Mouse (Mus musculus) CD4-positive helper T cell, adult 2 months (primary cell): ENCODE results near the gene Tfpi.

Experiments used
- DNase-seq: peaks from one replicate; pipeline ENCODE4 v3.0.0-alpha.2; 2012; ENCODE audit warnings: low read depth, missing footprints, low spot score

Gene Tfpi

GRCm38 (mm10) chr2:84476577-84476976 lies at the start of gene Tfpi:
Tfpi (minus strand) TSS chr2:84476775.
- no peak for DNase-seq

- DNase-seq: no peak
Observed at GRCm38 (mm10) chr2:84526221-84526620, 49.6 kb upstream of the Tfpi start.

DNA sequence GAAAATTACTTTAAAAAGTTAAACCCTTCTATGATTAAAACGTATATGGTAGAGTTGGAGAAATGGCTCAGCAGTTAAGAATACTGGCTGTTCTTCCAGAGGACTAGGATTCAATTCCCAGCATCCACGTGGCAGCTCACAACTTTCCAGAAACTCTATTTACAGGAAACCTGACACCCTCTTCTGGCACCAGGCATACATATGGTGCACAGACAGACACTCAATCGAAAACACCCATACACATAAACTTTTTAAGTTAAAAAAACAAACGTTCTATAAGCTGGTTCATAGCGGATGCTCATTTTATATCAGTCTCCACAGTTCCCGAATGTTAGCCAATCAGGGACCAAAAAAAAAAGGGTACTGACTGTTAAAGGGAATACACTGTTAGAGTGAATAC lies 49.2 kb upstream of the Tfpi start:
- no peak for DNase-seq

- DNase-seq: no peak
Observed at GRCm38 (mm10) chr2:84525047-84525446, 48.5 kb upstream of the Tfpi start.

GRCm38 (mm10) chr2:84523994-84524393 lies 47.4 kb upstream of the Tfpi start:
- DNase-seq: no peak

DNA sequence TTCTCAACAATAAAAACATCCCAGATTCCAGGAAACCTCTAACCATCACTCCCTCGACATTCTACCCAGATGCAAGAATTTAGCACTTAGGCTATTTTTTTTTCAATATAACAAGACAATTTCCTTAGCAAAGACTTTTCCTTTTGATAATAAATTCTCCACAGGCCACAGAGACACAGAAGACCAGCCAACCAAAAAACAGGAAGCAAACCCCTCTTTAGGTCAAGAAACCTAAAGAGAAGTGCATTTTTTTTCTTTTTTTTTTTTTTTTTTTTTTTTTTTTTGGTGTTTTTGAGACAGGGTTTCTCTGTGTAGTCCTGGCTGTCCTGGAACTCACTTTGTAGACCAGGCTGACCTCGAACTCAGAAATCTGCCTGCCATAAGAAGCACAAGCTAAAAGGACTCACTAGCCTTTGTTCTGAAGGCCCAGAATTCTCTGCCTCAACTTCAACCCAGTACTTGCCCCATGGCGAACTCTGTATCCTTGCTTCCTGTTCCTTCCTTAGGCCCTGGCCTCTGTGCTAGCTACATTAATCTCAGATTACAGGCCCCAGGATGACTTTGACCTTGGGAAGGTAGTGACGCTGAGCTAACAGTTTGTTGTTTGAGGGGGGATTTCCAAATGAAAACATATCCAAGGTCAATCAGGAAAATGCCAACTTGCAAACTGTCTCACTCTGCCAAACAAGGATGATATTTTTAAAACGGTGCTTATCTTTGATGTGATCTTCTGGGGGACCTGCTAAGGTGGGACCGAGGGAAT lies 46.7 kb upstream of the Tfpi start:
- DNase-seq: no peak

- DNase-seq: no peak
Observed at GRCm38 (mm10) chr2:84519514-84520067, 43.0 kb upstream of the Tfpi start.

- no peak for DNase-seq
Observed at GRCm38 (mm10) chr2:84518767-84519166, 42.2 kb upstream of the Tfpi start.

DNA sequence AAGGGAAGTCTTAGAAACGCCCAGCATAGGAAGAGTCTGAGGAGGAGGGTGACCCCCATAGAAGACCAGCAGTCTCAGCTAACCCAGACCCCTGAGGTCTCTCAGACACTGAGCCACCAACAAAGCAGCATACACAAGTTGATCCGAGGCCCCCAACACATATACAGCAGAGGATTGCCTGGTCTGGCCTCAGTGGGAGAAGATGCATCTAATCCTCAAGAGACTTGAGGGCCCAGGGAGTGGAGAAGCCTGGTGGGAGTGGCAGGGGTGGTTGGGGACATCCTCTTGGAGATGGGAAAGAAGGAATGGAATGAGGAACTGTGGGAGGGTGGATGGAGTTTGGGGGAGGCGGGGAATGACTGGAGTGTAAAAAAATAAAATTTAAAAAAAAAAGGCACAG lies 36.7 kb upstream of the Tfpi start:
- DNase-seq: no peak

- no peak for DNase-seq
Observed at GRCm38 (mm10) chr2:84511508-84511907, 34.9 kb upstream of the Tfpi start.

GRCm38 (mm10) chr2:84511036-84511435 lies 34.5 kb upstream of the Tfpi start:
- no peak for DNase-seq

DNA sequence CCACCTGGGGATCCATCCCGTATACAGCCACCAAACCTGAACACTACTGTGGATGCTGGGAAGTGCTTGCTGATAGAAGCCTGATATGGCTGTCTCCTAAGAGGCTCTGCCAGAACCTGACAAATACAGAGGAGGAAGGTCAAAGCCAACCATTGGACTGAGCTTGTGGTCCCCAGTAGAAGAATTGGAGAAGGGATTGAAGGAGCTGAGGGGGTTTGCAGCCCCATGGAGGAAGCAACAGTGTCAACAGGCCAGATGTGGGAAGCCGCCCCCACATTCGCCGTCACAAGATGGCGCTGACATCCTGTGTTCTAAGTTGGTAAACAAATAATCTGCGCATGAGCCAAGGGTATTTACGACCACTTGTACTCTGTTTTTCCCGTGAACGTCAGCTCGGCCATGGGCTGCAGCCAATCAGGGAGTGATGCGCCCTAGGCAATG lies 28.4 kb upstream of the Tfpi start:
- peak; percentile 76 for DNase-seq

GRCm38 (mm10) chr2:84504285-84504684 lies 27.7 kb upstream of the Tfpi start:
- no peak for DNase-seq

- peak; percentile 58 for DNase-seq
Observed at GRCm38 (mm10) chr2:84498921-84499320, 22.3 kb upstream of the Tfpi start.

GRCm38 (mm10) chr2:84495108-84495507 lies 18.5 kb upstream of the Tfpi start:
- no peak for DNase-seq

DNA sequence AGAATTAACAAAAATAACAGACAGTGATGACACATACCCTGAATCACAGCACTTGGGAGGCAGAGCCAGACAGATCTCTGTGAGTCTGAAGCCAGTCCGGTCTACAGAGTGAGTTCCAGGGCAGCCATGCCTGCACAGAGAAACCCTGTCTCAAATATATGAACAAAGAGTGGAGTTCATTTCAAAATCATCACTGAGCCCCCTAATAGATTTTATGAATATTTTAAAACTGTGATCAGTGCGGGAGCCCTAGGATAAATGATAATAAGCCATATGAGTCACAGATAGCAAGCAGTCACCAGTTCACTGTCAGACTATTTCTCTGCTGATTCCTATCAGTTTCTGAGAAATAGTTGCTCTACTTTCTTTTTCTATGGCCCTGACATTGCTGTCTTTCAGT lies 17.1 kb upstream of the Tfpi start:
- DNase-seq: no peak

DNA sequence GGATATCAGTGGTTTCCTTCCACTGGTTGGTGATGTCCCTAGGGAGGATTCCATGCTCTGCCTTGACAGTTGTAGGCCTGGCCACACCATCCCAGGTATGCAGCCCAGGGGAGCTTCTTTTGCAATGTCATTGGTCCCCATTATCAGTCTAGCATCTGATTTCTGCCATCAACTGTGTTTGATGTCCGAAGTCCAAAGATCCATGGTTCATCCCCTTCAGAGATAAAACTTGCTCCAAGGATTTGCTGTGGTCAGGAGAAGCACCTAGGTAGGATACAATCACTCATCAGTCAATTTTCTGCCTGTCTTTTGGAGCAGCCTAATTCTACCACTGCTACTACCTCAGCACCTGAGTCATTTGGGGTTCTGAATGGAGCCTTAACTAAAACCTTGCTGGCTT lies 15.1 kb upstream of the Tfpi start:
- DNase-seq: no peak

GRCm38 (mm10) chr2:84487705-84488291 lies 11.2 kb upstream of the Tfpi start:
- DNase-seq: no peak

DNA sequence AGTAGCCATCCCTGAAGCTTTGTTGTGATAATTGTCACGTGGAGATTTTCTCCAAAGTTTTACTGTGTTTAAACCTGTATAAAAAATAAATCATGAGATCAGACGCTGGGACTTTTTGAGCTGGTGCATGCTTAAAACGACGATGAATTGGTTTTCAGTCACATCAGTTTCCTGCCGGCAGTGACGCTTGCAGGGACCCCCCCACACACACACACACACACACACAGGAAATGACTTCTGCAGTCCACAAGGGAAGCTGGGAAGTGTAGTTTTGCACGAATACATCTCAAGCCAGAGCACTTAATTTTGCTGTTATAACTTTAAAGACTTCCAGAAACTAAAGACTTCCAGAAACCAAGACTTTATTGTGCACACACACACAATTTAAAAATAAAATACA lies 5.3 kb upstream of the Tfpi start:
- peak; percentile 87 for DNase-seq

DNA sequence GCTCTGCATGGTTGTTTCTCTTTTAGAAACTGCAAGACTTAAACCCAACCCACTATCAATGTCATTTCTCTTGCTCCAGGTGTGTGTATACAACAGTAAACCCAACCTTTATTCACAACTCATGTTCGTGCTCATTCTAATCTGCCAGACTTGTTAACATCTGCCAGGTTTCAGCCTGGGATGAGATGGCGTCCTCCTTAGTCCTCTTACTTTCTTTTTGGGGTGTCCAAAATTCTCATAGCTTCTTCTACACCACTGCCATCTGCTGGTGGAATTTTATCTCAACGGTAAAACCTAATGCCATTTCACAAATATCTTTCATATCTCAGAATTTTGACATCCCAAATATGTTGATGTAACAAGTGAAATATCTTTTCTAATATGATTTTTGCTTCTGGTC lies 2.5 kb upstream of the Tfpi start:
- peak; percentile 78 for DNase-seq

DNA sequence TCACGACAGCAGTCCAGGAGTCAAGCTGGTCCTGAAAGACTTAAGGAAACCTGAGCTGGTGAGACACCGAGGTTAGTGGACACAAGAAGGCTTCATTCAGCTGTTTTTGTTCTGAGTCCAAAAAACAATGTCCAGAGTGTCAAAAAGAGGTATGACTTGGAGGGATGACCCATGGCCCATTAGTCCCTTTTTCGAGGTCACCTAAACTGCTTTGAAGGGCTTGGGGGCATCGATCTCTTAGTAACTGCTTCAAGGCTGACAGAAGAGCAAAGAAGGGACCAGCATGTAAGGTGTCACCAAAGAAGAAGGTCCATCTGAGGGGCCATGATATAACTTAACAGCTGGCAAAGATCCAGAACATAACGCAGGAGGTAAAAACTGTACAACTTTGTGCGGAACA lies 1.2 kb upstream of the Tfpi start:
- no peak for DNase-seq

- no peak for DNase-seq
Observed at GRCm38 (mm10) chr2:84476131-84476530, 444 bp downstream of the Tfpi start.

DNA sequence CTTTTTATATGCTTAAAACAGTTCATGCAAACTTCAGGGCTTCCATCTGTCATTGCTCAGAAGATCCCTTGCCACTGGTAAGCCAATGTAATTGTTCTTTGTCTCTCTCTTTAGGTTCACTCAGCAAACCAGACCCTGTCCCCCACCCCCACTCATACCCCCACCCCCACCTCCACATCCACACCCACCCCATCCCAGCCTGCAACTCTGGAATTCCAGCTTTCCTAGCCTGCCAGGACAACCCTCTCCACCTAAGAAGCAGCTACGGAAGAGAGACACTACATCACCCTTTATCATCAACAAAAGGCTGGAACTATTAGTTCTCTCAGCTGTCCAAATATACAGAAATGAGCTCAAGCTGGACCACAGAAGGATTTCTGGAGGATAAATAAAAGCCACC lies 974 bp downstream of the Tfpi start:
- no peak for DNase-seq
